Mouse (Mus musculus) stomach, postnatal 0 days (tissue): ENCODE data around the gene Gtse1. TPM values are rescaled to one million over a fixed set of nuclear protein-coding genes. Genes with fewer than 3 reads are reported as not detected.

Source experiments
- ATAC-seq: fragments of 200-750 bp; cut with Nextera tagmentation; 2 replicates; pipeline ENCODE4 v1.8.0; 2017; ENCODE audit not compliant: low FRiP score, low TSS enrichment
- DNase-seq: peaks from one replicate; pipeline ENCODE4 v3.0.0-alpha.2; 2016; ENCODE audit warnings: low spot score
- H3K27ac ChIP-seq: fragments of 300-500 bp; sonication (generic); replicated peaks from 2 replicates; pipeline ENCODE4 v1.5.1; 2014; ENCODE audit warnings: mild to moderate bottlenecking, control low read depth
- H3K27me3 ChIP-seq: fragments of 300-500 bp; sonication (generic); 2 replicates; pipeline ENCODE4 v1.6.1; 2014; ENCODE audit warnings: low read length; ENCODE audit not compliant: control insufficient read depth, insufficient read depth
- H3K36me3 ChIP-seq: fragments of 300-500 bp; sonication (generic); 2 replicates; pipeline ENCODE4 v1.6.1; 2014; ENCODE audit warnings: low read length, mixed read lengths; ENCODE audit not compliant: control insufficient read depth, insufficient read depth
- H3K4me1 ChIP-seq: fragments of 300-500 bp; sonication (generic); replicated peaks from 2 replicates; pipeline ENCODE4 v1.6.1; 2014; ENCODE audit warnings: antibody characterized with exemption; ENCODE audit not compliant: control insufficient read depth, insufficient read depth
- H3K4me2 ChIP-seq: fragments of 300-500 bp; sonication (generic); replicated peaks from 2 replicates; pipeline ENCODE4 v1.6.1; 2014; ENCODE audit warnings: low read depth, mild to moderate bottlenecking, control low read depth, moderate library complexity
- H3K4me3 ChIP-seq: fragments of 300-500 bp; sonication (generic); 2 replicates; pipeline ENCODE4 v1.5.1; 2014; ENCODE audit warnings: low read depth, low read length, control low read depth
- H3K9ac ChIP-seq: fragments of 300-500 bp; sonication (generic); 2 replicates; pipeline ENCODE4 v1.6.1; 2014; ENCODE audit warnings: mild to moderate bottlenecking, low read length, control low read depth, mixed read lengths
- H3K9me3 ChIP-seq: fragments of 300-500 bp; sonication (generic); 2 replicates; pipeline ENCODE4 v1.6.1; 2016; ENCODE audit warnings: low read length; ENCODE audit not compliant: control insufficient read depth
- CTCF ChIP-seq: IDR thresholded peaks from 2 replicates; pipeline ENCODE4 v1.5.1; 2016; ENCODE audit warnings: antibody characterized with exemption, low read depth, mild to moderate bottlenecking, moderate library complexity
- EP300 ChIP-seq: optimal IDR thresholded peaks from 2 replicates; pipeline ENCODE3; 2016; ENCODE audit warnings: antibody characterized with exemption
- WGBS: fragments of 180-500 bp; shearing (Covaris S2); extraction: QIAGEN DNeasy Blood & Tissue Kit; methylation state at CpG from one replicate; pipeline ENCODE4 v1.1.7; 2014; 5-methylcytosine and 5-hydroxymethylcytosine counted together
- polyA plus RNA-seq: library from polyadenylated mRNA; unstranded; fragments of >200 nt; fragmentation: Nextera tagmentation; extraction: Ambion mirVana; gene quantifications from 2 replicates; pipeline ENCODE4 v1.2.1, GENCODE M21; 2015

Gene Gtse1
- polyA plus RNA-seq, 1 experiment from 2014 or later = 6.5 TPM

GRCm38 (mm10) chr15:85878848-85879497 lies 19.4 kb downstream of the Gtse1 start, which contains the start of gene Trmu:
Gene Trmu (plus strand): TSS chr15:85879312.
- DNase-seq (peak; percentile 95), ATAC-seq (peak; percentile 95)
- Histone ChIP-seq H3K4me2 (peak within 1 kb of the TSS; percentile 96), H3K9me3 (no peaks in the 10 kb centered on the region), H3K27me3 (no peaks in the 10 kb centered on the region), H3K4me3 (peak within 1 kb of the TSS; percentile 75), H3K4me1 (no peaks in the 10 kb centered on the region), H3K27ac (peak within 1 kb of the TSS; percentile 91), H3K9ac (peak within 1 kb of the TSS; percentile 89), H3K36me3 (peaks cover 14% of the 10 kb centered on the region; the same call in 1 of the 2 replicates)
- TF ChIP-seq EP300 (no peak), CTCF (peak; percentile 77)
- WGBS = under 1% methylated on average over 34 of the region's 50 CpGs

DNA sequence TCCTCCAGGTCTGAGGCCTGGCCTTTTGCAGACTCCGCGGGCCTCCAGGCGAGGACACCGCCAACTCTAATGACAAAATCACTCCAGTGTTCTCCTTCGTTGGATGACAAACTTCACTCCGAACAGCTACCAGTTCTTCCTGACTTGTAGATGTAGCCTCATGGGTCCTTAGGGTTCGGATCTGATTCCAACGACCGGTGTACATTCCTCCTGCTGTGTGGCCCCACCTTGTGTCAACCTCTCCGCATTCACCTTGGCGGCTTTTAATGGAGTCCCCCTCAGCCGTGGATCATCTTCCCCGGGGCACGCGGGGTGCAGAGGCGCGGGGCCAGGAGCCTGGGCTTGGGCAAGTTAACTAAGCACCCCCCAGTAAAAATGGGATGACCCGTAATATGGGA lies 20.0 kb downstream of the Gtse1 start:
- Histone ChIP-seq H3K4me3 (peak overlapping the region; percentile 75), H3K27ac (peak overlapping the region; percentile 91), H3K36me3 (peaks cover 14% of the 10 kb centered on the region; the same call in 1 of the 2 replicates), H3K9ac (peak overlapping the region; percentile 89), H3K4me2 (peak overlapping the region; percentile 96), H3K9me3 (no peaks in the 10 kb centered on the region), H3K4me1 (no peaks in the 10 kb centered on the region), H3K27me3 (no peaks in the 10 kb centered on the region)
- ATAC-seq (peak; percentile 70), DNase-seq (peak; percentile 60)
- WGBS = under 1% methylated on average over 18 of the region's 18 CpGs
- TF ChIP-seq CTCF (no peak), EP300 (no peak)

DNA sequence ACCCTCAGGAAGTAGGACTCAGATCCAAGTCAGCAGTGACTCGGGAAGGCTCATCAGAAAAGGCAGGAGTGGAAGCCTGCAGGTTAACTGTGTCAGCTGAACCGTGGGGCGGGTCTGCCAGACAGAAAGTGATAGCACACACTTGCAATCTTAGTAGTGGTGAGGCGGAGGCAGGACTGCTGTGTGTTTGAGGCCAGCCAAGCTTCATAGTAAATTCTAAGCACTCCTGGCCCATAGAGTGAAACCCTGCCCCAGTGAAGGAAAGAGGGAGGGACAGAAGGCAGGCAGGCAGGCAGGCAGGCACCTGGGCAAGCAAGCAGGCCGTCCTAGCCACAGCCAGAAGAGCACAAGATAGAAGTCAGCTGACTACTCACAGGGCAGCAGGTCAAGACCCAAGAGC lies 26.1 kb downstream of the Gtse1 start:
- Histone ChIP-seq H3K27ac (no peak overlapping the region), H3K9ac (no peak overlapping the region), H3K27me3 (no peaks in the 10 kb centered on the region), H3K9me3 (no peaks in the 10 kb centered on the region), H3K4me3 (no peak overlapping the region), H3K4me1 (no peaks in the 10 kb centered on the region), H3K4me2 (no peak overlapping the region), H3K36me3 (peaks cover 24% of the 10 kb centered on the region)
- ATAC-seq (no peak), DNase-seq (no peak)
- no peak for TF ChIP-seq CTCF
- TF ChIP-seq EP300 = no peak
- WGBS = 73% methylated on average over 5 of the region's 5 CpGs

- DNase-seq = no peak
- no peak for ATAC-seq
- H3K9ac ChIP-seq = no peak overlapping the region
- no peaks in the 10 kb centered on the region for H3K9me3 ChIP-seq
- no peak overlapping the region for H3K27ac ChIP-seq
- no peaks in the 10 kb centered on the region for H3K4me1 ChIP-seq
- H3K27me3 ChIP-seq = no peaks in the 10 kb centered on the region
- H3K36me3 ChIP-seq = peaks cover 27% of the 10 kb centered on the region
- WGBS = 83% methylated on average over 4 of the region's 4 CpGs
- H3K4me3 ChIP-seq = no peak overlapping the region
- TF ChIP-seq EP300 = no peak
- TF ChIP-seq CTCF = no peak
- H3K4me2 ChIP-seq = no peak overlapping the region
Observed at GRCm38 (mm10) chr15:85889235-85889634, 29.7 kb downstream of the Gtse1 start.

DNA sequence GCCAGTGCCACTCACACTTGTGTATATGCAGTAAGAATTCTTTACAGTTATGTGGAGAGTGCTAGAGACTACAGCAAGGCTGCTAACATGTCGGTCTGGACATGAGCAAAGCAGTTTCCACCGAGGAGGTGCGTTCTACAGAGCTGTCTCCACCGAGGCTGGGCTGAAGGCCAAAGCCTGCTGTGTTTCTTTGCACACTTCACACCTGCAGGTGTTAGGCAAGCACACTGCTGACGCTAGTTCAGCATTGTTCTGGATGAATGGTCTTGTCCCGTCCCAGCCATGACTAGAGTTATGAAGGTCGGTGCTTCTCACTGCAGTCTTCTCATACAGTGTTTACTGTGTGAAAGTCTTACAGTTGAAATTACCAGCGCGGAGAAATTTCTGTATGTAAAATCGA lies 32.4 kb downstream of the Gtse1 start:
- Histone ChIP-seq H3K4me1 (no peaks in the 10 kb centered on the region), H3K4me3 (no peak overlapping the region), H3K27ac (no peak overlapping the region), H3K9me3 (no peaks in the 10 kb centered on the region), H3K27me3 (no peaks in the 10 kb centered on the region), H3K9ac (no peak overlapping the region), H3K4me2 (no peak overlapping the region), H3K36me3 (peaks cover 30% of the 10 kb centered on the region)
- no peak for DNase-seq
- ATAC-seq = no peak
- WGBS = 71% methylated on average over 10 of the region's 10 CpGs
- TF ChIP-seq CTCF (no peak), EP300 (no peak)

- TF ChIP-seq EP300 = no peak
- no peak for TF ChIP-seq CTCF
- Histone ChIP-seq H3K9me3 (no peaks in the 10 kb centered on the region), H3K27me3 (no peaks in the 10 kb centered on the region), H3K4me3 (no peak overlapping the region), H3K4me2 (no peak overlapping the region), H3K36me3 (peaks cover 30% of the 10 kb centered on the region), H3K4me1 (no peaks in the 10 kb centered on the region), H3K9ac (no peak overlapping the region), H3K27ac (no peak overlapping the region)
- 81% methylated on average over 13 of the region's 13 CpGs for WGBS
- ATAC-seq (no peak), DNase-seq (no peak)
Observed at GRCm38 (mm10) chr15:85892498-85893118, 33.1 kb downstream of the Gtse1 start.
